In genomic region chr16:23114339-23115171, GRCm38 (mm10) we compare ENCODE assay signal across 13 mouse cellular contexts. TPM values are rescaled to one million over a fixed set of nuclear protein-coding genes. Genes with fewer than 3 reads are reported as not detected.
DNase-seq lines count a peak whose midpoint lies in the region; ATAC-seq and TF ChIP-seq lines count a peak whose summit lies in the region.
"Had no signal": no experiment of that assay in that cellular context is flagged by ENCODE, and none has a peak within 500 bp of the region (broad histone marks: within the 10 kb centered on the region; RNA-seq: fewer than 3 reads in every experiment).

No protein-coding gene starts in this region.

- no peak overlapping the region for H3K9ac ChIP-seq in heart, embryonic 16.5 days (ENCODE audit: low read length)
- no peak overlapping the region for H3K9ac ChIP-seq in embryonic facial prominence, embryonic 13.5 days
- no peak overlapping the region for H3K9ac ChIP-seq in liver, embryonic 14.5 days (replicated peaks)
- H3K9ac ChIP-seq: heart, embryonic 15.5 days; neural tube, embryonic 13.5 days had no signal

- no peak for TF ChIP-seq CTCF in liver, embryonic 14.5 days (IDR thresholded peaks at IDR 0.05; ENCODE audit: low read depth)

- H3K4me1 ChIP-seq in heart, embryonic 16.5 days (ENCODE audit: control insufficient read depth, insufficient read depth, low read length): peaks cover 29% of the 10 kb centered on the region
- H3K4me1 ChIP-seq in heart, embryonic 10.5 days: peaks cover 4% of the 10 kb centered on the region; the same call in 1 of the 2 replicates
- peaks cover 18% of the 10 kb centered on the region for H3K4me1 ChIP-seq in embryonic facial prominence, embryonic 13.5 days
- H3K4me1 ChIP-seq in liver, embryonic 14.5 days (replicated peaks; ENCODE audit: control insufficient read depth in 2 of 2, insufficient read depth in 2 of 2, low read length in 1 of 2): no peaks in the 10 kb centered on the region; a peak in 1 of 4 replicates

- ATAC-seq in heart, embryonic 16.5 days (replicated peaks; ENCODE audit: extremely low read depth, insufficient read depth, low FRiP score): peak; percentile 42; the same call in 1 of the 2 replicates
- ATAC-seq in embryonic facial prominence, embryonic 13.5 days (ENCODE audit: insufficient number of reproducible peaks, insufficient read depth, low FRiP score, low TSS enrichment, low read depth): no peak
- peak; percentile 56; the same call in 1 of the 2 replicates for ATAC-seq in liver, embryonic 14.5 days (ENCODE audit: insufficient read depth)

- intact Hi-C loops in heart, postnatal 10 days (cut with DNase I): loop anchor here (10.0 kb wide), 1 partner anchor 870 kb away; no protein-coding TSS in a partner anchor

- H3K27me3 ChIP-seq in heart, embryonic 16.5 days (ENCODE audit: control insufficient read depth, insufficient read depth, low read length): no peaks in the 10 kb centered on the region
- no peaks in the 10 kb centered on the region for H3K27me3 ChIP-seq in heart, embryonic 10.5 days (ENCODE audit: insufficient read depth, poor library complexity, severe bottlenecking)
- no peaks in the 10 kb centered on the region for H3K27me3 ChIP-seq in embryonic facial prominence, embryonic 13.5 days
- H3K27me3 ChIP-seq in liver, embryonic 14.5 days (ENCODE audit: control insufficient read depth, insufficient read depth, low read length): no peaks in the 10 kb centered on the region
- H3K27me3 ChIP-seq: heart, embryonic 15.5 days; neural tube, embryonic 13.5 days had no signal

- no peak for TF ChIP-seq EP300 in liver, embryonic 14.5 days (IDR thresholded peaks at IDR 0.05; ENCODE audit: low read depth)

- no peak overlapping the region for H3K4me3 ChIP-seq in heart, embryonic 16.5 days (ENCODE audit: low read length)
- no peak overlapping the region for H3K4me3 ChIP-seq in heart, embryonic 10.5 days
- no peak overlapping the region for H3K4me3 ChIP-seq in embryonic facial prominence, embryonic 13.5 days
- H3K4me3 ChIP-seq in liver, embryonic 14.5 days (ENCODE audit: insufficient read depth in 1 of 2, low read depth in 2 of 2, low read length in 2 of 2): no peak overlapping the region
- H3K4me3 ChIP-seq: heart, embryonic 15.5 days; layer of hippocampus, adult 2 months; neural tube, embryonic 13.5 days had no signal

- no peak overlapping the region; the same call in 1 of the 2 replicates for H3K27ac ChIP-seq in heart, embryonic 16.5 days (ENCODE audit: low read length)
- H3K27ac ChIP-seq in heart, embryonic 10.5 days: no peak overlapping the region
- H3K27ac ChIP-seq in embryonic facial prominence, embryonic 13.5 days: 0 out of 2 replicates have a peak overlapping the region, but pooled peaks have one; percentile 16
- no peak overlapping the region for H3K27ac ChIP-seq in liver, embryonic 14.5 days
- H3K27ac ChIP-seq: heart, embryonic 15.5 days; layer of hippocampus, adult 2 months; neural tube, embryonic 13.5 days had no signal

- peaks cover 47% of the 10 kb centered on the region for H3K36me3 ChIP-seq in heart, embryonic 16.5 days (ENCODE audit: control insufficient read depth, insufficient read depth)
- peaks cover 75% of the 10 kb centered on the region for H3K36me3 ChIP-seq in heart, embryonic 10.5 days
- H3K36me3 ChIP-seq in embryonic facial prominence, embryonic 13.5 days: peaks cover 70% of the 10 kb centered on the region
- peaks cover 85% of the 10 kb centered on the region for H3K36me3 ChIP-seq in liver, embryonic 14.5 days (replicated peaks; ENCODE audit: control insufficient read depth, insufficient read depth, low read depth)

- 62% methylated on average over 5 of the region's 5 CpGs for WGBS in heart, embryonic 16.5 days
- WGBS in heart, embryonic 10.5 days: 72% methylated on average over 5 of the region's 5 CpGs
- 63% methylated on average over 5 of the region's 5 CpGs for WGBS in embryonic facial prominence, embryonic 13.5 days
- 46% methylated on average over 5 of the region's 5 CpGs for WGBS in liver, embryonic 14.5 days (ENCODE audit: insufficient replicate concordance)

- no peaks in the 10 kb centered on the region for H3K9me3 ChIP-seq in heart, embryonic 16.5 days (replicated peaks; ENCODE audit: control insufficient read depth, low read length)
- H3K9me3 ChIP-seq in heart, embryonic 10.5 days: no peaks in the 10 kb centered on the region
- no peaks in the 10 kb centered on the region for H3K9me3 ChIP-seq in embryonic facial prominence, embryonic 13.5 days
- H3K9me3 ChIP-seq in liver, embryonic 14.5 days (ENCODE audit: control insufficient read depth, low read length): no peaks in the 10 kb centered on the region
- H3K9me3 ChIP-seq: heart, embryonic 15.5 days; neural tube, embryonic 13.5 days had no signal

- no peak overlapping the region for H3K4me2 ChIP-seq in heart, embryonic 16.5 days (ENCODE audit: low read depth, low read length)
- H3K4me2 ChIP-seq in embryonic facial prominence, embryonic 13.5 days: no peak overlapping the region
- H3K4me2 ChIP-seq in liver, embryonic 14.5 days (ENCODE audit: low read depth): no peak overlapping the region
- H3K4me2 ChIP-seq: heart, embryonic 15.5 days; neural tube, embryonic 13.5 days had no signal

- no peak for DNase-seq in heart, embryonic 10.5 days (ENCODE audit: low spot score)
- peak; percentile 66 for DNase-seq in 416B (ENCODE audit: low read depth)
- no peak for DNase-seq in liver, embryonic 14.5 days (ENCODE audit: low read depth in 3 of 3, low spot score in 3 of 3)
- no peak for DNase-seq in thymus, adult 18-20 months
- no peak for DNase-seq in adrenal gland, adult 8-10 months
- no peak for DNase-seq in heart, postnatal 10 days
- DNase-seq: lung, adult 18-20 months; spleen, adult 18-20 months had no signal

RNA-seq across cellular contexts. Expression of gene Eif4a2, which starts 7.3 kb away (rescaled TPM):
- polyA plus RNA-seq in heart, embryonic 16.5 days (2015; fragmentation: Nextera tagmentation; extraction: Ambion mirVana): 156 and 174 TPM in 2 replicates
- 163 and 184 TPM in 2 replicates for polyA plus RNA-seq in heart, embryonic 10.5 days (2016; fragmentation: Nextera tagmentation; extraction: Ambion mirVana)
- polyA plus RNA-seq in embryonic facial prominence, embryonic 13.5 days (2015; fragmentation: Nextera tagmentation; extraction: Ambion mirVana): 255 and 283 TPM in 2 replicates
- polyA plus RNA-seq in liver, embryonic 14.5 days (2012; rRNA removed): 111 and 159 TPM in 2 replicates
- 55.9 and 66.5 TPM in 2 replicates for polyA plus RNA-seq in liver, embryonic 14.5 days (2014; fragmentation: Nextera tagmentation; extraction: Ambion mirVana)
- total RNA-seq in adrenal gland, adult 8-10 months (2022): 100 to 1,000 TPM; 551 to 775 (median 679) TPM
- total RNA-seq in heart, postnatal 10 days (2021): 100 to 1,000 TPM; 228 to 269 TPM

RNA-seq across cellular contexts. Expression of gene Rfc4, which starts 13.0 kb away (rescaled TPM):
- polyA plus RNA-seq in heart, embryonic 16.5 days (2015; fragmentation: Nextera tagmentation; extraction: Ambion mirVana): 77.8 and 81.6 TPM in 2 replicates
- 134 and 158 TPM in 2 replicates for polyA plus RNA-seq in heart, embryonic 10.5 days (2016; fragmentation: Nextera tagmentation; extraction: Ambion mirVana)
- polyA plus RNA-seq in embryonic facial prominence, embryonic 13.5 days (2015; fragmentation: Nextera tagmentation; extraction: Ambion mirVana): 107 and 125 TPM in 2 replicates
- 6.5 and 17.1 TPM in 2 replicates for polyA plus RNA-seq in liver, embryonic 14.5 days (2012; rRNA removed)
- polyA plus RNA-seq in liver, embryonic 14.5 days (2014; fragmentation: Nextera tagmentation; extraction: Ambion mirVana): 177 and 178 TPM in 2 replicates
- 10 to 100 TPM in 1 of 4 experiments, 1 to 10 TPM in 3; 7.1 to 10.8 (median 9.2) TPM for total RNA-seq in adrenal gland, adult 8-10 months (2022)
- 10 to 100 TPM; 14.5 to 15.8 TPM for total RNA-seq in heart, postnatal 10 days (2021)

RNA-seq across cellular contexts. Expression of gene Adipoq, which starts 31.8 kb away (rescaled TPM):
- polyA plus RNA-seq in heart, embryonic 16.5 days (2015; fragmentation: Nextera tagmentation; extraction: Ambion mirVana): not detected in 2 replicates
- polyA plus RNA-seq in heart, embryonic 10.5 days (2016; fragmentation: Nextera tagmentation; extraction: Ambion mirVana): 0.14 TPM in 1 of 2 replicates, not detected in the other
- not detected in 2 replicates for polyA plus RNA-seq in embryonic facial prominence, embryonic 13.5 days (2015; fragmentation: Nextera tagmentation; extraction: Ambion mirVana)
- polyA plus RNA-seq in liver, embryonic 14.5 days (2012; rRNA removed): not detected in 2 replicates
- not detected in 2 replicates for polyA plus RNA-seq in liver, embryonic 14.5 days (2014; fragmentation: Nextera tagmentation; extraction: Ambion mirVana)
- total RNA-seq in adrenal gland, adult 8-10 months (2022): 100 to 1,000 TPM; 199 to 471 (median 253) TPM
- total RNA-seq in heart, postnatal 10 days (2021): 10 to 100 TPM; 12.9 to 37.4 TPM
- total RNA-seq: layer of hippocampus, adult 2 months had no signal
- polyA plus RNA-seq: heart, embryonic 15.5 days; neural tube, embryonic 13.5 days had no signal

RNA-seq across cellular contexts. Expression of gene Kng1, which starts 56.9 kb away (rescaled TPM):
- polyA plus RNA-seq in heart, embryonic 16.5 days (2015; fragmentation: Nextera tagmentation; extraction: Ambion mirVana): 0.67 and 1.0 TPM in 2 replicates
- 0.20 and 5.1 TPM in 2 replicates for polyA plus RNA-seq in heart, embryonic 10.5 days (2016; fragmentation: Nextera tagmentation; extraction: Ambion mirVana)
- 10.7 TPM in 1 of 2 replicates, not detected in the other for polyA plus RNA-seq in embryonic facial prominence, embryonic 13.5 days (2015; fragmentation: Nextera tagmentation; extraction: Ambion mirVana)
- polyA plus RNA-seq in liver, embryonic 14.5 days (2012; rRNA removed): 162 and 225 TPM in 2 replicates
- 513 and 583 TPM in 2 replicates for polyA plus RNA-seq in liver, embryonic 14.5 days (2014; fragmentation: Nextera tagmentation; extraction: Ambion mirVana)
- total RNA-seq in adrenal gland, adult 8-10 months (2022): 1 to 10 TPM in 1 of 4 experiments, under 1 TPM in 3; 0.18 to 1.0 (median 0.52) TPM
- total RNA-seq in heart, postnatal 10 days (2021): not detected
- total RNA-seq: layer of hippocampus, adult 2 months had no signal
